ENCODE assay signal across 8 mouse cellular contexts in genomic region chr7:12422245-12422849, GRCm38 (mm10). TPM values are rescaled to one million over a fixed set of nuclear protein-coding genes. Genes with fewer than 3 reads are reported as not detected.
DNase-seq lines count a peak whose midpoint lies in the region; ATAC-seq and TF ChIP-seq lines count a peak whose summit lies in the region.

TSS of gene Zfp551 (minus strand) at chr7:12422751.

- TF ChIP-seq POLR2A in ES-Bruce4 (IDR thresholded peaks at IDR 0.05; ENCODE audit: insufficient read depth, low read length) = no peak

- no peak for TF ChIP-seq CTCF in ES-Bruce4 (IDR thresholded peaks at IDR 0.05; ENCODE audit: low read depth, low read length)

- peak within 1 kb of the TSS; percentile 68 for H3K9ac ChIP-seq in ES-Bruce4 (ENCODE audit: low read depth, poor library complexity, severe bottlenecking)
- peak within 1 kb of the TSS; percentile 72 for H3K9ac ChIP-seq in forebrain, embryonic 15.5 days (replicated peaks)
- peak within 1 kb of the TSS; percentile 61 for H3K9ac ChIP-seq in liver, embryonic 16.5 days (ENCODE audit: low read depth, low read length)
- H3K9ac ChIP-seq in neural tube, embryonic 14.5 days (replicated peaks; ENCODE audit: low read depth, low read length) = peak within 1 kb of the TSS; percentile 82

- DNase-seq in heart, postnatal 14 days = peak; percentile 56 to 60
- DNase-seq in large intestine, adult 2 months (ENCODE audit: low read depth, low spot score) = peak; percentile 27
- DNase-seq in testis, postnatal 10 days (ENCODE audit: low spot score) = peak; percentile 78

- no peak for TF ChIP-seq EP300 in ES-Bruce4 (IDR thresholded peaks at IDR 0.05; ENCODE audit: insufficient read depth, low read depth, low read length)

- H3K4me1 ChIP-seq in ES-Bruce4 (ENCODE audit: control insufficient read depth, insufficient read depth, low read length) = no peaks in the 10 kb centered on the region
- peaks cover 13% of the 10 kb centered on the region for H3K4me1 ChIP-seq in forebrain, embryonic 15.5 days
- H3K4me1 ChIP-seq in liver, embryonic 16.5 days (ENCODE audit: control insufficient read depth, low read depth, low read length) = no peaks in the 10 kb centered on the region; the same call in 1 of the 2 replicates
- H3K4me1 ChIP-seq in neural tube, embryonic 14.5 days (ENCODE audit: control insufficient read depth, insufficient read depth, low read length) = peaks cover 9% of the 10 kb centered on the region

- H3K4me3 ChIP-seq in ES-Bruce4 (ENCODE audit: low read depth, low read length) = peak within 1 kb of the TSS; percentile 98
- peak within 1 kb of the TSS; percentile 63 for H3K4me3 ChIP-seq in forebrain, embryonic 15.5 days
- H3K4me3 ChIP-seq in liver, embryonic 16.5 days (ENCODE audit: low read depth, low read length) = peak within 1 kb of the TSS; percentile 57
- peak within 1 kb of the TSS; percentile 59 for H3K4me3 ChIP-seq in neural tube, embryonic 14.5 days (ENCODE audit: low read depth, low read length)

- WGBS in forebrain, embryonic 15.5 days = 1% methylated on average over 27 of the region's 27 CpGs
- WGBS in large intestine, adult 2 months = under 1% methylated on average over 27 of the region's 27 CpGs
- WGBS in liver, embryonic 16.5 days (ENCODE audit: insufficient replicate concordance) = under 1% methylated on average over 27 of the region's 27 CpGs
- WGBS in neural tube, embryonic 14.5 days = under 1% methylated on average over 27 of the region's 27 CpGs

- peak within 1 kb of the TSS; percentile 54 for H3K4me2 ChIP-seq in forebrain, embryonic 15.5 days (replicated peaks)
- H3K4me2 ChIP-seq in liver, embryonic 16.5 days (ENCODE audit: low read depth, low read length) = peak within 1 kb of the TSS; percentile 67
- H3K4me2 ChIP-seq in neural tube, embryonic 14.5 days (ENCODE audit: low read depth, low read length) = peak within 1 kb of the TSS; percentile 45

- H3K27ac ChIP-seq in ES-Bruce4 (ENCODE audit: insufficient read depth, low read length) = no peak within 1 kb of the TSS
- H3K27ac ChIP-seq in forebrain, embryonic 15.5 days (replicated peaks) = no peak within 1 kb of the TSS; the same call in 1 of the 2 replicates
- H3K27ac ChIP-seq in liver, embryonic 16.5 days (ENCODE audit: low read length) = no peak within 1 kb of the TSS
- H3K27ac ChIP-seq in neural tube, embryonic 14.5 days (ENCODE audit: low read depth, low read length) = no peak within 1 kb of the TSS

- H3K9me3 ChIP-seq in ES-Bruce4 (replicated peaks; ENCODE audit: control insufficient read depth, insufficient read depth, low read length, poor library complexity, severe bottlenecking) = no peaks in the 10 kb centered on the region
- H3K9me3 ChIP-seq in forebrain, embryonic 15.5 days = 0 out of 2 replicates have a peak, but pooled peaks cover 7% of the 10 kb centered on the region
- no peaks in the 10 kb centered on the region for H3K9me3 ChIP-seq in liver, embryonic 16.5 days (replicated peaks; ENCODE audit: control insufficient read depth, low read length)
- H3K9me3 ChIP-seq in neural tube, embryonic 14.5 days (ENCODE audit: control insufficient read depth, low read length) = no peaks in the 10 kb centered on the region

- ATAC-seq in cerebellum, adult (ENCODE audit: insufficient number of reproducible peaks, low FRiP score, low TSS enrichment) = peak; percentile 90
- peak; percentile 93 for ATAC-seq in forebrain, embryonic 15.5 days (replicated peaks)
- peak; percentile 95 for ATAC-seq in liver, embryonic 16.5 days (ENCODE audit: low read depth)
- ATAC-seq in neural tube, embryonic 14.5 days (ENCODE audit: low read depth) = peak; percentile 94

- no peaks in the 10 kb centered on the region for H3K27me3 ChIP-seq in ES-Bruce4 (ENCODE audit: control insufficient read depth, insufficient read depth, low read length, poor library complexity, severe bottlenecking)
- no peaks in the 10 kb centered on the region for H3K27me3 ChIP-seq in forebrain, embryonic 15.5 days
- no peaks in the 10 kb centered on the region for H3K27me3 ChIP-seq in liver, embryonic 16.5 days (ENCODE audit: control insufficient read depth, insufficient read depth, low read depth, low read length)
- H3K27me3 ChIP-seq in neural tube, embryonic 14.5 days (ENCODE audit: control insufficient read depth, insufficient read depth, low read length) = no peaks in the 10 kb centered on the region

- H3K36me3 ChIP-seq in ES-Bruce4 (ENCODE audit: control insufficient read depth, insufficient read depth, low read length, poor library complexity, severe bottlenecking) = no peaks in the 10 kb centered on the region
- peaks cover 23% of the 10 kb centered on the region for H3K36me3 ChIP-seq in forebrain, embryonic 15.5 days
- no peaks in the 10 kb centered on the region for H3K36me3 ChIP-seq in liver, embryonic 16.5 days (ENCODE audit: control insufficient read depth, insufficient read depth)
- peaks cover under 1% of the 10 kb centered on the region; the same call in 1 of the 2 replicates for H3K36me3 ChIP-seq in neural tube, embryonic 14.5 days (ENCODE audit: control insufficient read depth, insufficient read depth, low read length)

- intact Hi-C loops in heart, postnatal 14 days (cut with DNase I) = no loop called here

RNA-seq across cellular contexts. Expression of gene Zfp551, which starts in this region (rescaled TPM):
- 2.4 and 2.5 TPM in 2 replicates for polyA plus RNA-seq in ES-Bruce4 (2011; ENCODE audit: insufficient read depth, insufficient read length, low read depth, missing spikeins)
- 9.5 and 10.1 TPM in 2 replicates for polyA plus RNA-seq in forebrain, embryonic 15.5 days (2015; fragmentation: Nextera tagmentation; extraction: Ambion mirVana)
- 1 to 10 TPM; 2.0 to 2.2 TPM for total RNA-seq in heart, postnatal 14 days (2021)
- polyA plus RNA-seq in large intestine, adult 2 months (2012; rRNA removed) = 0.26 and 0.51 TPM in 2 replicates
- 0.54 and 0.72 TPM in 2 replicates for polyA plus RNA-seq in liver, embryonic 16.5 days (2015; fragmentation: Nextera tagmentation; extraction: Ambion mirVana)
- 12.0 and 12.9 TPM in 2 replicates for polyA plus RNA-seq in neural tube, embryonic 14.5 days (2014; fragmentation: Nextera tagmentation; extraction: Ambion mirVana)

Comparison
In these comparisons a context has a peak if more than half of its experiments do, and no peak if none do; other contexts are left out.
1. Peak in DNase-seq in large intestine, adult 2 months; RNA of the gene not detected or under 1 TPM.
2. Peak in ATAC-seq, H3K4me3 ChIP-seq, H3K9ac ChIP-seq and H3K4me2 ChIP-seq in liver, embryonic 16.5 days; RNA of the gene not detected or under 1 TPM.
3. DNase-seq: peak in every context shown above with its lines; median percentile 78 in testis, postnatal 10 days; 58 in heart, postnatal 14 days; 27 in large intestine, adult 2 months.